Mouse (Mus musculus) T-helper 2 cell (primary cell): ENCODE data around the gene H2-Q7.
"Not testable (repeated sequence)": the region's sequence is repeated elsewhere in the genome, so short reads cannot be mapped to it uniquely, and the experiment has no call there.

Experiments used
- in situ Hi-C: fragments of 300-600 bp; cut with MboI, MseI; formaldehyde crosslinking; loops from one replicate; pipeline ENCODE4 v1.15.1; 2025; ENCODE audit warnings: high pct_unique_total_duplicates

H2-Q7 gene

GRCm38 (mm10) chr17:35434836-35435235 is 4.1 kb upstream of the H2-Q7 start:
- in situ Hi-C loops: loop anchor here (25.0 kb wide), 1 partner anchor 1448 kb away; no protein-coding TSS in a partner anchor

- in situ Hi-C loops: loop anchor here (25.0 kb wide), 1 partner anchor 1448 kb away; no protein-coding TSS in a partner anchor
Observed at GRCm38 (mm10) chr17:35435577-35435976, 3.4 kb upstream of the H2-Q7 start.

GRCm38 (mm10) chr17:35437386-35437936 is 1.5 kb upstream of the H2-Q7 start:
- in situ Hi-C loops: loop anchor here (25.0 kb wide), 1 partner anchor 1450 kb away; no protein-coding TSS in a partner anchor

- in situ Hi-C loops: loop anchor here (25.0 kb wide), 1 partner anchor 1451 kb away; no protein-coding TSS in a partner anchor
Observed at GRCm38 (mm10) chr17:35438395-35438794, 560 bp upstream of the H2-Q7 start.

- in situ Hi-C loops: loop anchor here (25.0 kb wide), 1 partner anchor 1452 kb away; no protein-coding TSS in a partner anchor
Observed at GRCm38 (mm10) chr17:35439295-35439747, 366 bp downstream of the H2-Q7 start.

- in situ Hi-C loops: loop anchor here (5.0 to 25.0 kb wide), 2 partner anchors 43 to 1453 kb away; no protein-coding TSS in a partner anchor
Observed at GRCm38 (mm10) chr17:35439925-35440645, 1.1 kb downstream of the H2-Q7 start.

- in situ Hi-C loops: loop anchor here (5.0 to 25.0 kb wide), 2 partner anchors 45 to 1455 kb away; no protein-coding TSS in a partner anchor
Observed at GRCm38 (mm10) chr17:35442376-35442775, 3.4 kb downstream of the H2-Q7 start.

GRCm38 (mm10) chr17:35444510-35444909 is 5.6 kb downstream of the H2-Q7 start:
- in situ Hi-C loops: loop anchor here (5.0 to 25.0 kb wide), 2 partner anchors 47 to 1457 kb away; no protein-coding TSS in a partner anchor

- in situ Hi-C loops: loop anchor here (5.0 to 10.0 kb wide), 2 partner anchors 36 to 143 kb away; partner anchors contain the start of gene H2-Q6
Observed at GRCm38 (mm10) chr17:35458247-35458646, 19.3 kb downstream of the H2-Q7 start.

GRCm38 (mm10) chr17:35460513-35461341 is 21.8 kb downstream of the H2-Q7 start:
- in situ Hi-C loops: not testable (repeated sequence)

GRCm38 (mm10) chr17:35465651-35466050 is 26.7 kb downstream of the H2-Q7 start:
- in situ Hi-C loops: not testable (repeated sequence)

GRCm38 (mm10) chr17:35468936-35469335 is 30.0 kb downstream of the H2-Q7 start:
- in situ Hi-C loops: not testable (repeated sequence)

GRCm38 (mm10) chr17:35469842-35470751 is 31.1 kb downstream of the H2-Q7 start, which contains the start of gene H2-Q10:
Gene H2-Q10, plus strand, starts transcription at chr17:35470089.
- in situ Hi-C loops: no loop called here

- in situ Hi-C loops: no loop called here
Observed at GRCm38 (mm10) chr17:35484066-35484465, 45.1 kb downstream of the H2-Q7 start.

- in situ Hi-C loops: no loop called here
Observed at GRCm38 (mm10) chr17:35485702-35486101, 46.7 kb downstream of the H2-Q7 start.

GRCm38 (mm10) chr17:35486726-35487125 is 47.8 kb downstream of the H2-Q7 start:
- in situ Hi-C loops: no loop called here

- in situ Hi-C loops: no loop called here
Observed at GRCm38 (mm10) chr17:35488041-35488440, 49.1 kb downstream of the H2-Q7 start.

GRCm38 (mm10) chr17:35490320-35490719 is 51.4 kb downstream of the H2-Q7 start:
- in situ Hi-C loops: no loop called here
